9 mouse cellular contexts compared by ENCODE assay signal in genomic region chr16:87248501-87249030, GRCm38 (mm10).
DNase-seq lines count a peak whose midpoint lies in the region; ATAC-seq and TF ChIP-seq lines count a peak whose summit lies in the region.
"Had no signal": no experiment of that assay in that cellular context is flagged by ENCODE, and none has a peak within 500 bp of the region (broad histone marks: within the 10 kb centered on the region; RNA-seq: fewer than 3 reads in every experiment).

No protein-coding gene starts in this region.

- no peaks in the 10 kb centered on the region for H3K9me3 ChIP-seq in kidney, embryonic 16.5 days (ENCODE audit: low read length)
- no peaks in the 10 kb centered on the region for H3K9me3 ChIP-seq in CH12.LX (replicated peaks; ENCODE audit: low read length)
- no peaks in the 10 kb centered on the region for H3K9me3 ChIP-seq in forebrain, embryonic 16.5 days (ENCODE audit: control insufficient read depth, low read length)
- H3K9me3 ChIP-seq in liver, embryonic 14.5 days (ENCODE audit: control insufficient read depth, low read length), result no peaks in the 10 kb centered on the region
- H3K9me3 ChIP-seq: embryonic facial prominence, embryonic 15.5 days had no signal

- DNase-seq in kidney, adult 2 months, result peak; percentile 60
- DNase-seq in CH12.LX (ENCODE audit: extremely low read depth), result peak; percentile 78
- DNase-seq in ZHBTc4 (ENCODE audit: low read depth, low spot score), result peak; percentile 73
- DNase-seq in liver, embryonic 14.5 days (ENCODE audit: low read depth in 3 of 3, low spot score in 3 of 3), result peak in 1 of 3 experiments; percentile 20
- DNase-seq in right cerebral cortex, postnatal 4 days, result peak; percentile 73
- DNase-seq in layer of hippocampus, adult 11-12 months (ENCODE audit: low spot score), result no peak

- peaks cover 5% of the 10 kb centered on the region; the same call in 1 of the 2 replicates for H3K4me1 ChIP-seq in kidney, adult 2 months (ENCODE audit: control insufficient read depth, insufficient read depth, low read length)
- H3K4me1 ChIP-seq in kidney, embryonic 16.5 days (ENCODE audit: insufficient read depth, low read length), result peaks cover 15% of the 10 kb centered on the region
- peaks cover 0 to 11% of the 10 kb centered on the region in 2 experiments; a peak in 1 of 4 replicates for H3K4me1 ChIP-seq in CH12.LX (ENCODE audit: control insufficient read depth in 1 of 2, insufficient read depth in 2 of 2)
- 0 out of 2 replicates have a peak, but pooled peaks cover 2% of the 10 kb centered on the region for H3K4me1 ChIP-seq in forebrain, embryonic 16.5 days (replicated peaks; ENCODE audit: control insufficient read depth, insufficient read depth, low read length)
- 0 out of 4 replicates have a peak, but pooled peaks cover 0 to 2% of the 10 kb centered on the region in 2 experiments for H3K4me1 ChIP-seq in liver, embryonic 14.5 days (replicated peaks; ENCODE audit: control insufficient read depth in 2 of 2, insufficient read depth in 2 of 2, low read length in 1 of 2)

- ATAC-seq in kidney, embryonic 16.5 days (ENCODE audit: low FRiP score, low TSS enrichment), result no peak
- peak; percentile 41; the same call in 1 of the 2 replicates for ATAC-seq in forebrain, embryonic 16.5 days
- no peak for ATAC-seq in liver, embryonic 14.5 days (ENCODE audit: insufficient read depth)

- no peak for TF ChIP-seq CTCF in kidney, adult 2 months (conservative IDR thresholded peaks at IDR 0.05; ENCODE audit: insufficient read depth, insufficient read length, low read depth, low read length)
- peak; percentile 32 to 84; a peak in 2 of 4 replicates for TF ChIP-seq CTCF in CH12.LX (conservative IDR thresholded peaks at IDR 0.05 in 1 of 2, IDR thresholded peaks at IDR 0.05 in 1 of 2; ENCODE audit: low read depth in 2 of 2, low read length in 2 of 2)
- TF ChIP-seq CTCF in liver, embryonic 14.5 days (IDR thresholded peaks at IDR 0.05; ENCODE audit: low read depth), result peak; percentile 23; the same call in 1 of the 2 replicates

- WGBS in kidney, adult 2 months, result 26% methylated on average over 6 of the region's 6 CpGs
- WGBS in kidney, embryonic 16.5 days, result 25% methylated on average over 6 of the region's 6 CpGs
- 40% methylated on average over 6 of the region's 6 CpGs for WGBS in forebrain, embryonic 16.5 days
- 37% methylated on average over 6 of the region's 6 CpGs for WGBS in liver, embryonic 14.5 days (ENCODE audit: insufficient replicate concordance)

- no peak for TF ChIP-seq POLR2A in kidney, adult 2 months (IDR thresholded peaks at IDR 0.05; ENCODE audit: low read depth, low read length)
- TF ChIP-seq POLR2A in CH12.LX (IDR thresholded peaks at IDR 0.05; ENCODE audit: low read depth, low read length), result no peak

- no peaks in the 10 kb centered on the region for H3K79me2 ChIP-seq in CH12.LX (replicated peaks; ENCODE audit: control insufficient read depth, extremely low read depth, insufficient read depth, poor library complexity, severe bottlenecking)

- in situ Hi-C loops in CH12.LX (cut with MboI; ENCODE audit: low pct_ligation_motif_present, low pct_unique_long_range_greater_than_20kb, low sequenced_read_pairs), result loop anchor here (25.0 kb wide), 5 partner anchors 111 to 836 kb away; no protein-coding TSS in a partner anchor

- H3K4me3 ChIP-seq in kidney, adult 2 months (ENCODE audit: insufficient read depth, low read depth, low read length), result no peak overlapping the region
- no peak overlapping the region for H3K4me3 ChIP-seq in kidney, embryonic 16.5 days (ENCODE audit: low read length)
- H3K4me3 ChIP-seq in CH12.LX (replicated peaks in 1 of 3; ENCODE audit: low read depth in 2 of 3, low read length in 2 of 3, poor library complexity in 1 of 3), result no peak overlapping the region
- no peak overlapping the region for H3K4me3 ChIP-seq in forebrain, embryonic 16.5 days (replicated peaks; ENCODE audit: low read length)
- no peak overlapping the region for H3K4me3 ChIP-seq in liver, embryonic 14.5 days (ENCODE audit: insufficient read depth in 1 of 2, low read depth in 2 of 2, low read length in 2 of 2)
- H3K4me3 ChIP-seq: embryonic facial prominence, embryonic 15.5 days had no signal

- no peaks in the 10 kb centered on the region for H3K27me3 ChIP-seq in kidney, adult 2 months (replicated peaks; ENCODE audit: control insufficient read depth, insufficient read depth, low read length)
- no peaks in the 10 kb centered on the region for H3K27me3 ChIP-seq in kidney, embryonic 16.5 days (ENCODE audit: insufficient read depth, low read length)
- no peaks in the 10 kb centered on the region for H3K27me3 ChIP-seq in CH12.LX (replicated peaks)
- no peaks in the 10 kb centered on the region for H3K27me3 ChIP-seq in forebrain, embryonic 16.5 days (replicated peaks; ENCODE audit: control insufficient read depth, insufficient read depth, low read length)
- H3K27me3 ChIP-seq in liver, embryonic 14.5 days (ENCODE audit: control insufficient read depth, insufficient read depth, low read length), result no peaks in the 10 kb centered on the region

- H3K36me3 ChIP-seq in kidney, adult 2 months (ENCODE audit: control insufficient read depth, insufficient read depth, low read length), result no peaks in the 10 kb centered on the region
- H3K36me3 ChIP-seq in kidney, embryonic 16.5 days (ENCODE audit: insufficient read depth, low read length), result no peaks in the 10 kb centered on the region
- no peaks in the 10 kb centered on the region for H3K36me3 ChIP-seq in CH12.LX (replicated peaks in 1 of 2; ENCODE audit: control insufficient read depth in 1 of 2, insufficient read depth in 1 of 2, low read length in 1 of 2)
- no peaks in the 10 kb centered on the region for H3K36me3 ChIP-seq in forebrain, embryonic 16.5 days (ENCODE audit: control insufficient read depth, insufficient read depth)
- no peaks in the 10 kb centered on the region for H3K36me3 ChIP-seq in liver, embryonic 14.5 days (replicated peaks; ENCODE audit: control insufficient read depth, insufficient read depth, low read depth)
- H3K36me3 ChIP-seq: embryonic facial prominence, embryonic 15.5 days had no signal

- H3K9ac ChIP-seq in kidney, embryonic 16.5 days (replicated peaks; ENCODE audit: low read length), result no peak overlapping the region
- H3K9ac ChIP-seq in CH12.LX (ENCODE audit: insufficient read depth, low read depth), result no peak overlapping the region
- no peak overlapping the region for H3K9ac ChIP-seq in forebrain, embryonic 16.5 days (replicated peaks; ENCODE audit: low read depth, low read length)
- H3K9ac ChIP-seq in liver, embryonic 14.5 days (replicated peaks), result no peak overlapping the region
- H3K9ac ChIP-seq: embryonic facial prominence, embryonic 15.5 days had no signal

- TF ChIP-seq EP300 in CH12.LX (IDR thresholded peaks at IDR 0.05; ENCODE audit: low read length), result no peak
- TF ChIP-seq EP300 in liver, embryonic 14.5 days (IDR thresholded peaks at IDR 0.05; ENCODE audit: low read depth), result no peak

- peak; percentile 88 for TF ChIP-seq RAD21 in CH12.LX (IDR thresholded peaks at IDR 0.05; ENCODE audit: low read depth, low read length)

- H3K4me2 ChIP-seq in kidney, embryonic 16.5 days (replicated peaks; ENCODE audit: low read depth, low read length), result no peak overlapping the region
- no peak overlapping the region for H3K4me2 ChIP-seq in CH12.LX (ENCODE audit: insufficient read depth, low read depth, poor library complexity, severe bottlenecking)
- no peak overlapping the region for H3K4me2 ChIP-seq in forebrain, embryonic 16.5 days (ENCODE audit: low read length)
- H3K4me2 ChIP-seq in liver, embryonic 14.5 days (ENCODE audit: low read depth), result no peak overlapping the region
- H3K4me2 ChIP-seq: embryonic facial prominence, embryonic 15.5 days had no signal

- no peak overlapping the region for H3K27ac ChIP-seq in kidney, adult 2 months (ENCODE audit: insufficient read depth, low read depth, low read length)
- H3K27ac ChIP-seq in kidney, embryonic 16.5 days (ENCODE audit: low read length), result no peak overlapping the region
- no peak overlapping the region for H3K27ac ChIP-seq in CH12.LX (ENCODE audit: insufficient read depth, low read depth)
- H3K27ac ChIP-seq in forebrain, embryonic 16.5 days (ENCODE audit: low read length), result no peak overlapping the region
- no peak overlapping the region for H3K27ac ChIP-seq in liver, embryonic 14.5 days
- H3K27ac ChIP-seq: embryonic facial prominence, embryonic 15.5 days had no signal

- dilution Hi-C loops in CH12.LX (cut with MboI; ENCODE audit: extremely low pct_ligation_motif_present, extremely low pct_unique_long_range_greater_than_20kb, low sequenced_read_pairs), result no loop called here

TF ChIP-seq in CH12.LX, 34 proteins besides CTCF, POLR2A, EP300 and RAD21:
- TF ChIP-seq JUND (conservative IDR thresholded peaks at IDR 0.05; ENCODE audit: low read depth, low read length) (0 out of 2 replicates have a peak, but pooled peaks have one; percentile 38), ZC3H11A (IDR thresholded peaks at IDR 0.05; ENCODE audit: low read depth, low read length) (peak; percentile 68), ZNF384 (IDR thresholded peaks at IDR 0.05; ENCODE audit: low read depth, low read length) (peak; percentile 92), TBP (conservative IDR thresholded peaks at IDR 0.05; ENCODE audit: low read depth, low read length) (no peak), UBTF (IDR thresholded peaks at IDR 0.05; ENCODE audit: low read depth, low read length) (no peak), USF2 (conservative IDR thresholded peaks at IDR 0.05; ENCODE audit: low read depth, low read length) (no peak), SMC3 (IDR thresholded peaks at IDR 0.05; ENCODE audit: low read depth, low read length) (peak; percentile 81)
